In genomic region chr2:128564195-128564594, GRCm38 (mm10) we compare ENCODE assay signal across 17 mouse cellular contexts. TPM values are rescaled to one million over a fixed set of nuclear protein-coding genes. Genes with fewer than 3 reads are reported as not detected.
DNase-seq lines count a peak whose midpoint lies in the region; ATAC-seq and TF ChIP-seq lines count a peak whose summit lies in the region.
"Had no signal": no experiment of that assay in that cellular context is flagged by ENCODE, and none has a peak within 500 bp of the region (broad histone marks: within the 10 kb centered on the region; RNA-seq: fewer than 3 reads in every experiment).

No protein-coding gene starts in this region.

- H3K4me3 ChIP-seq in kidney, embryonic 16.5 days (ENCODE audit: low read length): no peak overlapping the region
- H3K4me3 ChIP-seq in midbrain, postnatal 0 days (ENCODE audit: low read depth, low read length): no peak overlapping the region
- H3K4me3 ChIP-seq in midbrain, embryonic 10.5 days: no peak overlapping the region
- H3K4me3 ChIP-seq: forebrain, embryonic 15.5 days; intestine, embryonic 15.5 days; lung, embryonic 15.5 days had no signal

- intact Hi-C loops in heart, postnatal 14 days (cut with DNase I): no loop called here

- no peaks in the 10 kb centered on the region for H3K27me3 ChIP-seq in kidney, embryonic 16.5 days (ENCODE audit: insufficient read depth, low read length)
- H3K27me3 ChIP-seq in midbrain, postnatal 0 days (ENCODE audit: insufficient read depth, low read length): no peaks in the 10 kb centered on the region
- no peaks in the 10 kb centered on the region for H3K27me3 ChIP-seq in midbrain, embryonic 10.5 days (ENCODE audit: low read depth, poor library complexity, severe bottlenecking)
- H3K27me3 ChIP-seq: forebrain, embryonic 15.5 days; intestine, embryonic 15.5 days; lung, embryonic 15.5 days had no signal

- no peak for ATAC-seq in kidney, embryonic 16.5 days (ENCODE audit: low FRiP score, low TSS enrichment)
- ATAC-seq in midbrain, postnatal 0 days (ENCODE audit: low FRiP score): no peak
- ATAC-seq: forebrain, embryonic 15.5 days; intestine, embryonic 15.5 days had no signal

- H3K27ac ChIP-seq in kidney, embryonic 16.5 days (ENCODE audit: low read length): no peak overlapping the region
- no peak overlapping the region for H3K27ac ChIP-seq in midbrain, postnatal 0 days (ENCODE audit: low read depth, low read length)
- no peak overlapping the region for H3K27ac ChIP-seq in midbrain, embryonic 10.5 days (replicated peaks)
- H3K27ac ChIP-seq: forebrain, embryonic 15.5 days; intestine, embryonic 15.5 days; lung, embryonic 15.5 days had no signal

- 91% methylated on average over 3 of the region's 3 CpGs for WGBS in kidney, embryonic 16.5 days
- WGBS in midbrain, postnatal 0 days: 87% methylated on average over 3 of the region's 3 CpGs
- 82% methylated on average over 3 of the region's 3 CpGs for WGBS in midbrain, embryonic 10.5 days

- DNase-seq in kidney, postnatal 10 days: peak; percentile 18
- no peak for DNase-seq in midbrain, postnatal 0 days (ENCODE audit: low spot score)
- DNase-seq in midbrain, embryonic 10.5 days (ENCODE audit: low spot score): no peak
- peak; percentile 39 for DNase-seq in ES-CJ7 (ENCODE audit: low read depth, low spot score)
- DNase-seq in induced T-regulatory cell, adult 2 months (ENCODE audit: low read depth): peak; percentile 45
- no peak for DNase-seq in heart, postnatal 14 days
- DNase-seq in left cerebral cortex, adult 11 months (ENCODE audit: low spot score): no peak
- DNase-seq: cerebellum, adult 11 months had no signal

- no peak overlapping the region for H3K4me2 ChIP-seq in kidney, embryonic 16.5 days (replicated peaks; ENCODE audit: low read depth, low read length)
- no peak overlapping the region for H3K4me2 ChIP-seq in midbrain, postnatal 0 days (ENCODE audit: low read depth, low read length, poor library complexity, severe bottlenecking)
- H3K4me2 ChIP-seq: forebrain, embryonic 15.5 days; heart, embryonic 11.5 days; intestine, embryonic 15.5 days; lung, embryonic 15.5 days had no signal

- no peaks in the 10 kb centered on the region for H3K36me3 ChIP-seq in kidney, embryonic 16.5 days (ENCODE audit: insufficient read depth, low read length)
- H3K36me3 ChIP-seq in midbrain, postnatal 0 days (ENCODE audit: insufficient read depth, low read length): no peaks in the 10 kb centered on the region
- H3K36me3 ChIP-seq in midbrain, embryonic 10.5 days: no peaks in the 10 kb centered on the region
- H3K36me3 ChIP-seq: forebrain, embryonic 15.5 days; intestine, embryonic 15.5 days; lung, embryonic 15.5 days had no signal

- no peaks in the 10 kb centered on the region for H3K9me3 ChIP-seq in kidney, embryonic 16.5 days (ENCODE audit: low read length)
- no peaks in the 10 kb centered on the region for H3K9me3 ChIP-seq in midbrain, postnatal 0 days (ENCODE audit: low read length)
- H3K9me3 ChIP-seq in midbrain, embryonic 10.5 days (replicated peaks): no peaks in the 10 kb centered on the region
- H3K9me3 ChIP-seq: forebrain, embryonic 15.5 days; intestine, embryonic 15.5 days; lung, embryonic 15.5 days had no signal

- H3K9ac ChIP-seq in kidney, embryonic 16.5 days (replicated peaks; ENCODE audit: low read length): no peak overlapping the region
- no peak overlapping the region for H3K9ac ChIP-seq in midbrain, postnatal 0 days (replicated peaks; ENCODE audit: low read length, poor library complexity, severe bottlenecking)
- H3K9ac ChIP-seq: forebrain, embryonic 15.5 days; intestine, embryonic 15.5 days; lung, embryonic 15.5 days had no signal

- peak; percentile 35 for TF ChIP-seq CTCF in midbrain, postnatal 0 days (IDR thresholded peaks at IDR 0.05)

- peaks cover 11% of the 10 kb centered on the region; the same call in 1 of the 2 replicates for H3K4me1 ChIP-seq in kidney, embryonic 16.5 days (ENCODE audit: insufficient read depth, low read length)
- no peaks in the 10 kb centered on the region for H3K4me1 ChIP-seq in midbrain, postnatal 0 days (ENCODE audit: insufficient read depth, low read length)
- H3K4me1 ChIP-seq in midbrain, embryonic 10.5 days: 0 out of 2 replicates have a peak, but pooled peaks cover 3% of the 10 kb centered on the region
- H3K4me1 ChIP-seq: forebrain, embryonic 15.5 days had no signal

RNA-seq across cellular contexts. Expression of gene Spdye4c, which starts 26.8 kb away (rescaled TPM):
- polyA plus RNA-seq in kidney, embryonic 16.5 days (2015; fragmentation: Nextera tagmentation; extraction: Ambion mirVana): not detected in 2 replicates
- not detected in 2 replicates for total RNA-seq in midbrain, postnatal 0 days (2014; rRNA removed)
- polyA plus RNA-seq in midbrain, postnatal 0 days (2015; fragmentation: Nextera tagmentation; extraction: Ambion mirVana): not detected in 2 replicates
- polyA plus RNA-seq in midbrain, embryonic 10.5 days (2016; fragmentation: Nextera tagmentation; extraction: Ambion mirVana): not detected in 2 replicates
- total RNA-seq in heart, postnatal 14 days (2021): not detected
- total RNA-seq: gastrocnemius, adult 18-20 months; hematopoietic stem cell, adult 5-6 weeks; left cerebral cortex, postnatal 14 days had no signal
- polyA plus RNA-seq: forebrain, embryonic 15.5 days; heart, embryonic 11.5 days; intestine, embryonic 15.5 days; lung, embryonic 15.5 days; thymus, postnatal 0 days had no signal

Comparison
In these comparisons a context has a peak if more than half of its experiments do, and no peak if none do; other contexts are left out.
1. DNase-seq: peak in kidney, postnatal 10 days (single experiment), ES-CJ7 (single experiment) and induced T-regulatory cell, adult 2 months (single experiment); none in midbrain, postnatal 0 days (single experiment), midbrain, embryonic 10.5 days (single experiment), heart, postnatal 14 days (0 of 2) and left cerebral cortex, adult 11 months (single experiment).